Mouse (Mus musculus): ENCODE measurements around the gene Tspan4.

- TF ChIP-seq CTCF (IDR thresholded peaks at IDR 0.05; ENCODE audit: low read depth, low read length) (no peak), GATA1 (IDR thresholded peaks at IDR 0.05; ENCODE audit: borderline replicate concordance, low read length) (no peak), POLR2AphosphoS5 (IDR thresholded peaks at IDR 0.05; ENCODE audit: insufficient replicate concordance, low read depth, low read length) (no peak), GATA2 (IDR thresholded peaks at IDR 0.05; ENCODE audit: borderline replicate concordance, low read depth, low read length) (no peak), TAL1 (conservative IDR thresholded peaks at IDR 0.05; ENCODE audit: low read depth, low read length) (no peak)
Observed at GRCm38 (mm10) chr7:141471236-141471635, 3.8 kb upstream of the Tspan4 start.
